Mouse (Mus musculus): ENCODE results near the gene Slc16a14.

GRCm38 (mm10) chr1:84918865-84919264 is 16.1 kb downstream of the Slc16a14 start:
- TF ChIP-seq CTCF (IDR thresholded peaks at IDR 0.05; ENCODE audit: control insufficient read depth, insufficient read depth, low read length) (no peak), POLR2A (IDR thresholded peaks at IDR 0.05; ENCODE audit: borderline replicate concordance, control insufficient read depth, low read depth, low read length) (no peak)

Data from bone marrow, adult 2 months (tissue).